ENCODE assay signal across 23 mouse cellular contexts in genomic region chr2:170534116-170534802, GRCm38 (mm10). TPM values are rescaled to one million over a fixed set of nuclear protein-coding genes. Genes with fewer than 3 reads are reported as not detected.
A peak's percentile ranks its signal among the peaks of the same experiment; 100 is the strongest.
DNase-seq lines count a peak whose midpoint lies in the region; ATAC-seq lines count a peak whose summit lies in the region.
"Had no signal": no experiment of that assay in that cellular context is flagged by ENCODE, and none has a peak within 500 bp of the region (broad histone marks: within the 10 kb centered on the region; RNA-seq: fewer than 3 reads in every experiment).

No protein-coding gene starts in this region.

- H3K4me2 ChIP-seq in liver, embryonic 12.5 days: no peak overlapping the region
- H3K4me2 ChIP-seq in forebrain, embryonic 16.5 days (ENCODE audit: low read length): no peak overlapping the region
- H3K4me2 ChIP-seq: embryonic facial prominence, embryonic 12.5 days; heart, embryonic 12.5 days; hindbrain, embryonic 15.5 days had no signal

- no peaks in the 10 kb centered on the region for H3K27me3 ChIP-seq in liver, embryonic 12.5 days (replicated peaks)
- H3K27me3 ChIP-seq in forebrain, embryonic 16.5 days (replicated peaks; ENCODE audit: control insufficient read depth, insufficient read depth, low read length): no peaks in the 10 kb centered on the region
- H3K27me3 ChIP-seq: embryonic facial prominence, embryonic 12.5 days; hindbrain, embryonic 15.5 days had no signal

- WGBS in liver, embryonic 12.5 days (ENCODE audit: insufficient replicate concordance): 33% methylated on average over 11 of the region's 12 CpGs
- 31% methylated on average over 12 of the region's 12 CpGs for WGBS in forebrain, embryonic 16.5 days

- H3K4me3 ChIP-seq in liver, embryonic 12.5 days: no peak overlapping the region
- no peak overlapping the region for H3K4me3 ChIP-seq in forebrain, embryonic 16.5 days (replicated peaks; ENCODE audit: low read length)
- H3K4me3 ChIP-seq: embryonic facial prominence, embryonic 12.5 days; gastrocnemius, adult 2 months; heart, embryonic 12.5 days; hindbrain, embryonic 15.5 days had no signal

- no peaks in the 10 kb centered on the region for H3K36me3 ChIP-seq in liver, embryonic 12.5 days
- no peaks in the 10 kb centered on the region for H3K36me3 ChIP-seq in forebrain, embryonic 16.5 days (ENCODE audit: control insufficient read depth, insufficient read depth)
- H3K36me3 ChIP-seq: embryonic facial prominence, embryonic 12.5 days; heart, embryonic 12.5 days; hindbrain, embryonic 15.5 days had no signal

- DNase-seq in liver: no peak
- DNase-seq in brain, adult 2 months (ENCODE audit: low read depth, low spot score): peak; percentile 54
- DNase-seq in testis, postnatal 10 days (ENCODE audit: low spot score): no peak
- DNase-seq: adrenal gland, postnatal 10 days; cerebellum, adult 18-20 months; cerebellum, adult 9-11 months; cerebellum, postnatal 36 days; gastrocnemius, adult 2 months; gastrocnemius, postnatal 25 days; heart, postnatal 36 days; kidney, adult 2 months had no signal

- H3K27ac ChIP-seq in liver, embryonic 12.5 days: no peak overlapping the region
- peak overlapping the region; percentile 74 for H3K27ac ChIP-seq in forebrain, embryonic 16.5 days (ENCODE audit: low read length)
- H3K27ac ChIP-seq: embryonic facial prominence, embryonic 12.5 days; gastrocnemius, adult 2 months; hindbrain, embryonic 15.5 days had no signal

- ATAC-seq in liver, embryonic 12.5 days: peak; percentile 51
- ATAC-seq in common myeloid progenitor, adult 5-6 weeks (replicated peaks; ENCODE audit: low read depth, poor library complexity, severe bottlenecking): peak; percentile 64
- peak; percentile 89 for ATAC-seq in forebrain, embryonic 16.5 days
- ATAC-seq in erythroblast, adult 5-6 weeks (replicated peaks; ENCODE audit: low FRiP score, poor library complexity, severe bottlenecking): no peak
- ATAC-seq: intestine, embryonic 16.5 days had no signal

- no peak overlapping the region for H3K9ac ChIP-seq in liver, embryonic 12.5 days
- H3K9ac ChIP-seq in forebrain, embryonic 16.5 days (replicated peaks; ENCODE audit: low read depth, low read length): no peak overlapping the region
- H3K9ac ChIP-seq: embryonic facial prominence, embryonic 12.5 days; heart, embryonic 12.5 days; hindbrain, embryonic 15.5 days had no signal

- H3K4me1 ChIP-seq in liver, embryonic 12.5 days: no peaks in the 10 kb centered on the region
- H3K4me1 ChIP-seq in forebrain, embryonic 16.5 days (replicated peaks; ENCODE audit: control insufficient read depth, insufficient read depth, low read length): peaks cover 10% of the 10 kb centered on the region
- H3K4me1 ChIP-seq: embryonic facial prominence, embryonic 12.5 days; heart, embryonic 12.5 days had no signal

- H3K9me3 ChIP-seq in liver, embryonic 12.5 days (replicated peaks): no peaks in the 10 kb centered on the region
- H3K9me3 ChIP-seq in forebrain, embryonic 16.5 days (ENCODE audit: control insufficient read depth, low read length): no peaks in the 10 kb centered on the region
- H3K9me3 ChIP-seq: embryonic facial prominence, embryonic 12.5 days; heart, embryonic 12.5 days; hindbrain, embryonic 15.5 days had no signal

RNA-seq across cellular contexts. Expression of gene Cyp24a1, which starts 37.3 kb away (rescaled TPM):
- polyA plus RNA-seq in liver, embryonic 12.5 days (2016; fragmentation: Nextera tagmentation; extraction: Ambion mirVana): not detected in 2 replicates
- not detected in 2 replicates for total RNA-seq in common myeloid progenitor, adult 5-6 weeks (2017)
- 0.11 TPM in 1 of 2 replicates, not detected in the other for polyA plus RNA-seq in forebrain, embryonic 16.5 days (2015; fragmentation: Nextera tagmentation; extraction: Ambion mirVana)
- not detected in 2 replicates for total RNA-seq in erythroblast, adult 5-6 weeks (2015; ENCODE audit: low replicate concordance)
- not detected in 2 replicates for total RNA-seq in erythroblast, adult 5-6 weeks (2017; ENCODE audit: low replicate concordance)
- total RNA-seq: adrenal gland, postnatal 10 days; ES-E14; gastrocnemius, adult 2 months; gastrocnemius, postnatal 25 days; granulocyte monocyte progenitor cell, adult 5-6 weeks; heart, adult 8-10 months; heart, postnatal 36 days had no signal
- polyA plus RNA-seq: embryonic facial prominence, embryonic 12.5 days; heart, embryonic 12.5 days; heart, embryonic 16.5 days; intestine, embryonic 16.5 days had no signal

RNA-seq across cellular contexts. Expression of gene Pfdn4, which starts 38.0 kb away (rescaled TPM):
- 58.5 and 63.7 TPM in 2 replicates for polyA plus RNA-seq in liver, embryonic 12.5 days (2016; fragmentation: Nextera tagmentation; extraction: Ambion mirVana)
- total RNA-seq in common myeloid progenitor, adult 5-6 weeks (2017): 71.7 and 90.8 TPM in 2 replicates
- polyA plus RNA-seq in forebrain, embryonic 16.5 days (2015; fragmentation: Nextera tagmentation; extraction: Ambion mirVana): 116 and 120 TPM in 2 replicates
- 14.0 and 23.6 TPM in 2 replicates for total RNA-seq in erythroblast, adult 5-6 weeks (2015; ENCODE audit: low replicate concordance)
- 3.5 and 16.2 TPM in 2 replicates for total RNA-seq in erythroblast, adult 5-6 weeks (2017; ENCODE audit: low replicate concordance)
